Mouse (Mus musculus): ENCODE measurements around the gene Inpp5f. TPM values are rescaled to one million over a fixed set of nuclear protein-coding genes. Genes with fewer than 3 reads are reported as not detected.
A peak's percentile ranks its signal among the peaks of the same experiment; 100 is the strongest.

Inpp5f gene
- polyA plus RNA-seq, 1 experiment, result 7.7 TPM

- TF ChIP-seq GATA1 (IDR thresholded peaks at IDR 0.05; ENCODE audit: low read length), result no peak
Observed at GRCm38 (mm10) chr7:128625382-128625781, 14.3 kb downstream of the Inpp5f start.

DNA sequence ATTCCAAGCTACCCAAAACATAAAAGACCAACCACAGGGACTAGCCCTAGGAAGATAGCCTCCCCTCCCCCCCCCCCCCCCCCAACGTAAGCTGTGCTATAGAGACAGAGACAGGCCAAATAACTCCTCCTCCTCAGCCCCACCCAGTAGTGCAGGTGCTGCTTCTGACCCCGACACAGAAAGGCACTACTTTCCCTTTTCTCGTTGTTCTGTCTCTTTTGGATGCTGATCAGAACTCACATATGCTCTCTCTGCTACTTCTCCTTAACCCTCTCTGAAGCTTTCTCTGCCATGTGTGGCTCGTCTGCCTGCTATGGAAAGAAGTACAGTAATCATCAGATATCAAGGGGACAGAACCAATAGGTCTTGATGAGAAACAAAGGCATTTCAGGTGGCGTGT, 15.5 kb downstream of the Inpp5f start:
- TF ChIP-seq GATA1 (IDR thresholded peaks at IDR 0.05; ENCODE audit: low read length), result no peak

DNA sequence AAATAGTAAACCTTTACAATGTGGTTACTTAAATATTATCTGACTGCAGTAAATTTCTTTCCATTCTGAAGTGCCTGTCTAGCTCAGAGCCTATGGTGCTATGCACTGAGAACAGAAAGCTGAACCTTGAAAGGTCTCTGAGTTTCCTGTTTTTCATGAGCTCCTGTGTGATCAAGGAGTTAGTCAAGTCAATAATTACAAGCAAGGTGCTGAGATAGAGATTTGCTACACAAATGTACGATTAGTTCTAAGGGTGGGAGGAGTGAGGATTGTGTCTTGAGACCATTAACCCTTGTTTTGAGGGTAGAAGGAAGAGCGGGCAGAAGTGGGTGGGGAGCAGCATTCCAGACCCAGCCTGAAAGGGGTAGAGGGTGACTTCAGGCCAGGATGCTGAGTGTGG, 16.1 kb downstream of the Inpp5f start:
- TF ChIP-seq GATA1 (IDR thresholded peaks at IDR 0.05; ENCODE audit: low read length), result no peak

GRCm38 (mm10) chr7:128627723-128628122, 16.6 kb downstream of the Inpp5f start:
- no peak for TF ChIP-seq GATA1 (IDR thresholded peaks at IDR 0.05; ENCODE audit: low read length)

DNA sequence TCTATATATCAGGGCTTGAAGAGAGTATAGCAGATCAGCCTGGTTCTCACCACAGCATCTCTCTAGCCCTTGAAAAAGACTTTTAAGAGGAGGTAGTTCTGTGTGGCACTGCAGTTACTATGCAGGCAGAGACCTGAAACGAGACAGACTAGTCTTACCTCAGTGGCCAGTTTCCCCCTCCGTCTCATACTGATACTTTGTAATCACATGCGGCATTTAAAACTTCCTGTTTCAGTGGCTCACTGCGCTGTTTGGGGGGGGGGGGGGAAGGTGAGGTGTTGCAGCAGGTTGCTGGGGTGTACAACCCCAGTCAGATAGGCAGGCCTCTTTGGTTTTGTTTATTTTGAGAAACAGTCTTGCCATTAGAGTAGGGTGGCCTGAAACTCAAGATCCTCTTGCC, 22.0 kb downstream of the Inpp5f start:
- TF ChIP-seq GATA1 (IDR thresholded peaks at IDR 0.05; ENCODE audit: low read length), result no peak

DNA sequence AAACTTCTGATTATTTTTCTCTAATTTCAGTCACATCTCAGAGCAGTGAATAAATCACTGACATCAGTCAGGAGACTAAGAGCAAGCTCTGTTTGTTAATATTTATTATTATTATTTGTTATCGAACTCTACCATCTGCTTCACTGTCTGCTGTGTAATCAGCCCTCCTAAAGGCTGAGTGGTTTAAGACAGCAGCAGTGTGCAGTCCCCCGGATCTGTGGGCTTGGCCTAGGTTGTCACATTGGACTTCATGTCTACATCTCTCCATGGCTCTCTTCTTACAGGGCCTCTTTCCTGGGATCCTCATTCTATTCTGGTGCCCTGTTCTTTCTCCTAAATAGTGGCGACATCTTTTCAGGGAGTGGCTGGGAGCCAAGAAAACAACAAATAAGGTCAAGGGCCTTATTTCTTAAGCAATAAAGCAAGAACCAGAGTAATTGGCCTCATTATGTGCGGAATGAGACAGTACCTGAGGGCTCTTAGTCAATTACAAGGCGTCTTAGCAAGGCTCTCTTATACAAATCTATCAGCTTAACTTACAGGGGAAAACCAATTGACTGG, 28.9 kb downstream of the Inpp5f start:
- no peak for TF ChIP-seq GATA1 (IDR thresholded peaks at IDR 0.05; ENCODE audit: low read length)

- no peak for TF ChIP-seq GATA1 (IDR thresholded peaks at IDR 0.05; ENCODE audit: low read length)
Observed at GRCm38 (mm10) chr7:128641571-128641970, 30.4 kb downstream of the Inpp5f start.

DNA sequence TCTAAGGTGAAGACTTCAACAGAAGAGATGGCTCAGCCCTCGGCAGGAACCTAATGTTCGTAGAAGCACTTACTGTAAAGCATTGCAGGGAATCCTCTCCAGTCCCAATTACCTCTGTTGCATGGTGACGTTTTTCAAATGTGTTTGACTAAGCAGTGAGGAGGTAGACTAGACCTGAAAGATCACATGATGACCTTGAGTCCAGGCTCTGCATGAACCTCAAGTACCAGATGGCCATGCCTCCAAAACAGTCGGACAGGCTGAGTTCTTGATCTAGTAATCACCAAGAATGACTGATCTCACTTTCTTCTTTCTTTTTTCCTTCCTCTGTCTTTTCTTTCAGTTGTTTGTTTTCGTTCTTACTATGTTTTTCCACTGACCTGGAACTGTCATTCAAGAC, 31.3 kb downstream of the Inpp5f start:
- TF ChIP-seq GATA1 (IDR thresholded peaks at IDR 0.05; ENCODE audit: low read length), result no peak

- no peak for TF ChIP-seq GATA1 (IDR thresholded peaks at IDR 0.05; ENCODE audit: low read length)
Observed at GRCm38 (mm10) chr7:128656970-128657369, 45.8 kb downstream of the Inpp5f start.

DNA sequence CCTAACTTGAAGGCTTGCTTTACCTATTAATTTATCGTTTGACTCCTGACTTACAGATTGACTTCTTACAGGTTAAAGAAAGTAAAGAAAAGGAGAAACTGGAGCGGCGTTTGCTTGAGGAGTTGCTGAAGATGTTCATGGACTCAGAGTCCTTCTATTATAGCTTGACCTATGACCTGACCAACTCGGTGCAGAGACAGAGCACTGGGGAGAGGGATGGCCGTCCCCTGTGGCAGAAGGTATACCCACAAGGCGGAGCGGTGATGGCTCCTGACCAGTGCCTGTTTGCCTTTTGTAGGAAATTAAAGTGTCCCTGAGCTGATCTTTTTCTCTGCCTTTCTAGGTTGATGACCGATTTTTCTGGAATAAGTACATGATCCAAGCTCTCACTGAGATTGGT, 52.8 kb downstream of the Inpp5f start:
- TF ChIP-seq GATA1 (IDR thresholded peaks at IDR 0.05; ENCODE audit: low read length), result no peak

GRCm38 (mm10) chr7:128664861-128665377, 53.8 kb downstream of the Inpp5f start:
- no peak for TF ChIP-seq GATA1 (IDR thresholded peaks at IDR 0.05; ENCODE audit: low read length)

GRCm38 (mm10) chr7:128667788-128668187, 56.7 kb downstream of the Inpp5f start:
- TF ChIP-seq GATA1 (IDR thresholded peaks at IDR 0.05; ENCODE audit: low read length), result no peak

DNA sequence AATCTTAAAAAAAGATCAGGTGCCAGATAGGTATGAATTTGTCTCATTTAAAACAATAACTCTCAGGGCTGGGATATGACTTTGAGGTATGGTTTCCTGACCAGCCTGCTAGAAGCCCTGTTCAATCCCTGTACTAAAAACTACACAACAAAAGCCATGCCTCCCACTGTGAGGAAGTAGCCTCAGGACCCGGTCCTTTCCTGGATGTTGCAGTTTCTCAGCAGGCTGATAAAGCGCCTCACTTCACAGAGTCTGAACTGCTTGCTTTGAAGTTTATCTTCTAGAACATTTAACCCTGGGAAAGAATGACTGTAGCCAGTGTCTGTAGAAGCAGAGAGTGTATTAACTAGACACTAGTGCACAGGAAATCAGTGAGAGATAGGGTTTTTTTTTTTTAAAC, 57.7 kb downstream of the Inpp5f start:
- TF ChIP-seq GATA1 (IDR thresholded peaks at IDR 0.05; ENCODE audit: low read length), result no peak

- TF ChIP-seq GATA1 (IDR thresholded peaks at IDR 0.05; ENCODE audit: low read length), result no peak
Observed at GRCm38 (mm10) chr7:128671952-128672351, 60.8 kb downstream of the Inpp5f start.

- TF ChIP-seq GATA1 (IDR thresholded peaks at IDR 0.05; ENCODE audit: low read length), result peak; percentile 65
Observed at GRCm38 (mm10) chr7:128672408-128673010, 61.4 kb downstream of the Inpp5f start.

- no peak for TF ChIP-seq GATA1 (IDR thresholded peaks at IDR 0.05; ENCODE audit: low read length)
Observed at GRCm38 (mm10) chr7:128678546-128678945, 67.4 kb downstream of the Inpp5f start.

DNA sequence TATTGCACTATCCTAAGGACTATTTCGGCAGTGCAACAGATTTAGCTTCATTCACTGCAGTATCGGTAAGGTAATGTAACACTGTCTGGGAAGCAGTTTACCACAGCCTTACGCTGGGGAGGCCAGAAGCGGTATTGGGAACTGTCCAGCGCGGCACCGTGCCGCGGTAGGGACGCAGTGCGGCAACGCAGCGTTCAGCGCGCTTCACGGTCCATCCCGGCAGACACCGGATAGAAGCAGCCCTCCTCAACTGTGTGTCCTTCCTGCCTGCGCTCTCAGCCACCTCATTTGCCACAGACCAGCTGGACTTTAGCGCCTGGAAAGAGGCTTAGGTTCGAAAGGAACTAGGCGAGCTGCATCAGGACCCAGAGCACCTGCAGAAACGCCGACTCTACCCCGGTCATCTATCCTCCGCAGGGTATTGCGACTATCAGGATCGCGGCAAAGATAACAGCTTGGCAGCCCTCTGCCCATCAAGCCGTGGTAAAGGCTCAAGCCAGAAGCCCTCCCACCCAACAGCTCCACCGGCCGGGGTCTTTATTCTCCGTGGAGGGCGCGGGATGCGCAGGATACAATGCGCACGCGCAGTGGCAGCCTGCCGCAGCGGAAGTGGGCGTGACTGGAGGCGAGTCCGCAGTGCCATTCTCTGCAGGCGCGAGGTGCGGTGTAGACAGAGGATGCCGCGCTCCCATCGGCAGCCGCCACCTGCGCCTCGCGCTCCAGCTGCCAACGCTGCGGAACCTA, 76.9 kb downstream of the Inpp5f start:
- TF ChIP-seq GATA1 (IDR thresholded peaks at IDR 0.05; ENCODE audit: low read length), result no peak

All from G1E-ER4 (cell line).